Comparison of ENCODE assay signal across 13 mouse cellular contexts in genomic region chr1:181084021-181084420, GRCm38 (mm10). TPM values are rescaled to one million over a fixed set of nuclear protein-coding genes. Genes with fewer than 3 reads are reported as not detected.
DNase-seq lines count a peak whose midpoint lies in the region; ATAC-seq and TF ChIP-seq lines count a peak whose summit lies in the region.
"Had no signal": no experiment of that assay in that cellular context is flagged by ENCODE, and none has a peak within 500 bp of the region (broad histone marks: within the 10 kb centered on the region; RNA-seq: fewer than 3 reads in every experiment).

No protein-coding gene starts in this region.

- TF ChIP-seq EP300 in heart, adult 2 months (IDR thresholded peaks at IDR 0.05; ENCODE audit: insufficient read depth, low read depth, low read length) = no peak

- H3K36me3 ChIP-seq in heart, adult 2 months (ENCODE audit: control insufficient read depth, insufficient read depth, low read length) = no peaks in the 10 kb centered on the region
- no peaks in the 10 kb centered on the region for H3K36me3 ChIP-seq in embryonic facial prominence, embryonic 11.5 days (replicated peaks; ENCODE audit: control insufficient read depth, insufficient read depth, low read depth, low read length)
- H3K36me3 ChIP-seq in forebrain, embryonic 12.5 days (replicated peaks) = no peaks in the 10 kb centered on the region
- no peaks in the 10 kb centered on the region for H3K36me3 ChIP-seq in forebrain, embryonic 16.5 days (ENCODE audit: control insufficient read depth, insufficient read depth)

- H3K27me3 ChIP-seq in heart, adult 2 months (ENCODE audit: control insufficient read depth, insufficient read depth, low read length) = no peaks in the 10 kb centered on the region
- H3K27me3 ChIP-seq in embryonic facial prominence, embryonic 11.5 days (ENCODE audit: control insufficient read depth, insufficient read depth, low read length) = no peaks in the 10 kb centered on the region
- no peaks in the 10 kb centered on the region for H3K27me3 ChIP-seq in forebrain, embryonic 12.5 days
- H3K27me3 ChIP-seq in forebrain, embryonic 16.5 days (replicated peaks; ENCODE audit: control insufficient read depth, insufficient read depth, low read length) = no peaks in the 10 kb centered on the region

- no peak overlapping the region for H3K4me3 ChIP-seq in heart, adult 2 months
- H3K4me3 ChIP-seq in embryonic facial prominence, embryonic 11.5 days (ENCODE audit: low read depth, low read length) = no peak overlapping the region
- no peak overlapping the region for H3K4me3 ChIP-seq in forebrain, embryonic 12.5 days (replicated peaks)
- no peak overlapping the region for H3K4me3 ChIP-seq in forebrain, embryonic 16.5 days (replicated peaks; ENCODE audit: low read length)

- 28% methylated on average over 2 of the region's 2 CpGs for WGBS in heart, adult 2 months
- WGBS in embryonic facial prominence, embryonic 11.5 days = 49% methylated on average over 2 of the region's 2 CpGs
- 43% methylated on average over 2 of the region's 2 CpGs for WGBS in forebrain, embryonic 12.5 days
- 47% methylated on average over 2 of the region's 2 CpGs for WGBS in forebrain, embryonic 16.5 days

- H3K9me3 ChIP-seq in embryonic facial prominence, embryonic 11.5 days (replicated peaks; ENCODE audit: control insufficient read depth, low read length) = no peaks in the 10 kb centered on the region
- H3K9me3 ChIP-seq in forebrain, embryonic 12.5 days = no peaks in the 10 kb centered on the region
- H3K9me3 ChIP-seq in forebrain, embryonic 16.5 days (ENCODE audit: control insufficient read depth, low read length) = no peaks in the 10 kb centered on the region

- ATAC-seq in embryonic facial prominence, embryonic 11.5 days (replicated peaks; ENCODE audit: insufficient number of reproducible peaks, low FRiP score, low TSS enrichment, low read depth) = no peak
- no peak for ATAC-seq in forebrain, embryonic 12.5 days (ENCODE audit: low FRiP score)
- ATAC-seq in forebrain, embryonic 16.5 days = no peak
- ATAC-seq: hindbrain, postnatal 0 days had no signal

- H3K27ac ChIP-seq in heart, adult 2 months = no peak overlapping the region
- H3K27ac ChIP-seq in embryonic facial prominence, embryonic 11.5 days (replicated peaks; ENCODE audit: low read depth, low read length) = no peak overlapping the region
- H3K27ac ChIP-seq in forebrain, embryonic 12.5 days = no peak overlapping the region
- no peak overlapping the region for H3K27ac ChIP-seq in forebrain, embryonic 16.5 days (ENCODE audit: low read length)
- H3K27ac ChIP-seq: hindbrain, postnatal 0 days had no signal

- H3K4me2 ChIP-seq in embryonic facial prominence, embryonic 11.5 days (ENCODE audit: low read depth, low read length) = no peak overlapping the region
- no peak overlapping the region for H3K4me2 ChIP-seq in forebrain, embryonic 12.5 days
- no peak overlapping the region for H3K4me2 ChIP-seq in forebrain, embryonic 16.5 days (ENCODE audit: low read length)

- no peaks in the 10 kb centered on the region for H3K4me1 ChIP-seq in heart, adult 2 months (ENCODE audit: control insufficient read depth, insufficient read depth, low read length)
- no peaks in the 10 kb centered on the region for H3K4me1 ChIP-seq in embryonic facial prominence, embryonic 11.5 days (ENCODE audit: control insufficient read depth, insufficient read depth, low read length)
- H3K4me1 ChIP-seq in forebrain, embryonic 12.5 days = no peaks in the 10 kb centered on the region
- no peaks in the 10 kb centered on the region for H3K4me1 ChIP-seq in forebrain, embryonic 16.5 days (replicated peaks; ENCODE audit: control insufficient read depth, insufficient read depth, low read length)

- H3K9ac ChIP-seq in heart, adult 2 months (ENCODE audit: low read depth, low read length) = no peak overlapping the region
- H3K9ac ChIP-seq in embryonic facial prominence, embryonic 11.5 days (replicated peaks; ENCODE audit: low read length) = no peak overlapping the region
- H3K9ac ChIP-seq in forebrain, embryonic 12.5 days = no peak overlapping the region
- no peak overlapping the region for H3K9ac ChIP-seq in forebrain, embryonic 16.5 days (replicated peaks; ENCODE audit: low read depth, low read length)

- intact Hi-C loops in heart, postnatal 10 days (cut with DNase I) = no loop called here
- intact Hi-C loops in heart, adult 2 months (cut with DNase I) = no loop called here

- no peaks in the 10 kb centered on the region for H3K79me2 ChIP-seq in heart, adult 2 months (replicated peaks; ENCODE audit: control insufficient read depth, insufficient read depth, low read length)

- no peak for TF ChIP-seq CTCF in heart, adult 2 months (IDR thresholded peaks at IDR 0.05)

- TF ChIP-seq POLR2A in heart, adult 2 months (IDR thresholded peaks at IDR 0.05; ENCODE audit: insufficient read depth, low read depth, low read length) = no peak

- DNase-seq in heart, postnatal 10 days = peak; percentile 14 to 22
- no peak for DNase-seq in heart, adult 2 months
- DNase-seq in thymus, postnatal 0 days (ENCODE audit: low spot score) = peak; percentile 19
- DNase-seq in thymus, postnatal 36 days = no peak
- peak; percentile 63 for DNase-seq in embryonic facial prominence, embryonic 11.5 days (ENCODE audit: low spot score)
- no peak for DNase-seq in right cerebral cortex, adult 18-20 months
- DNase-seq: cerebellum, adult 8-10 months; lung, adult 18-20 months had no signal

RNA-seq across cellular contexts. Expression of gene 9130409I23Rik, which starts 33.0 kb away (rescaled TPM):
- not detected for total RNA-seq in heart, postnatal 10 days (2021)
- not detected for total RNA-seq in heart, adult 2 months (2021)
- polyA plus RNA-seq in heart, adult 2 months (2012; rRNA removed) = not detected in 2 replicates
- polyA plus RNA-seq in thymus, postnatal 0 days (2015; fragmentation: Nextera tagmentation; extraction: Ambion mirVana) = 0.25 and 0.32 TPM in 2 replicates
- polyA plus RNA-seq in embryonic facial prominence, embryonic 11.5 days (2014; fragmentation: Nextera tagmentation; extraction: Ambion mirVana) = not detected in 2 replicates
- not detected in 2 replicates for polyA plus RNA-seq in forebrain, embryonic 12.5 days (2016; fragmentation: Nextera tagmentation; extraction: Ambion mirVana)
- not detected in 2 replicates for polyA plus RNA-seq in forebrain, embryonic 16.5 days (2015; fragmentation: Nextera tagmentation; extraction: Ambion mirVana)
- total RNA-seq: hindbrain, postnatal 0 days; monocyte, adult 5-6 weeks had no signal
- polyA plus RNA-seq: gonadal fat pad, adult 2 months; hindbrain, postnatal 0 days had no signal

RNA-seq across cellular contexts. Expression of gene Nvl, which starts 60.0 kb away (rescaled TPM):
- total RNA-seq in heart, postnatal 10 days (2021) = 10 to 100 TPM; 10.4 to 10.6 TPM
- 1 to 10 TPM; 7.4 TPM for total RNA-seq in heart, adult 2 months (2021)
- 4.7 and 8.4 TPM in 2 replicates for polyA plus RNA-seq in heart, adult 2 months (2012; rRNA removed)
- polyA plus RNA-seq in thymus, postnatal 0 days (2015; fragmentation: Nextera tagmentation; extraction: Ambion mirVana) = 23.4 and 25.0 TPM in 2 replicates
- polyA plus RNA-seq in embryonic facial prominence, embryonic 11.5 days (2014; fragmentation: Nextera tagmentation; extraction: Ambion mirVana) = 36.3 and 40.9 TPM in 2 replicates
- polyA plus RNA-seq in forebrain, embryonic 12.5 days (2016; fragmentation: Nextera tagmentation; extraction: Ambion mirVana) = 44.5 and 47.2 TPM in 2 replicates
- polyA plus RNA-seq in forebrain, embryonic 16.5 days (2015; fragmentation: Nextera tagmentation; extraction: Ambion mirVana) = 43.1 and 51.4 TPM in 2 replicates

Comparison
In these comparisons a context has a peak if more than half of its experiments do, and no peak if none do; other contexts are left out.
1. DNase-seq: peak in heart, postnatal 10 days (2 of 2), thymus, postnatal 0 days (single experiment) and embryonic facial prominence, embryonic 11.5 days (single experiment); none in heart, adult 2 months (0 of 2), thymus, postnatal 36 days (0 of 2) and right cerebral cortex, adult 18-20 months (single experiment).